Mouse (Mus musculus) embryonic facial prominence, embryonic 15.5 days (tissue): Measurements from ENCODE around the gene Zgpat. TPM values are rescaled to one million over a fixed set of nuclear protein-coding genes. Genes with fewer than 3 reads are reported as not detected.
A peak's percentile ranks its signal among the peaks of the same experiment; 100 is the strongest.

ENCODE experiments used
- ATAC-seq: fragments of 200-750 bp; cut with Nextera tagmentation; 2 replicates; pipeline ENCODE4 v1.8.0; 2017; ENCODE audit warnings: low read depth, moderate TSS enrichment; ENCODE audit not compliant: insufficient number of reproducible peaks, low FRiP score, low TSS enrichment
- H3K27ac ChIP-seq: fragments of 300-500 bp; sonication (generic); replicated peaks from 2 replicates; pipeline ENCODE4 v1.5.1; 2015; ENCODE audit warnings: mild to moderate bottlenecking, inconsistent platforms
- H3K27me3 ChIP-seq: fragments of 300-500 bp; sonication (generic); 2 replicates; pipeline ENCODE4 v1.6.1; 2015; ENCODE audit warnings: inconsistent platforms
- H3K36me3 ChIP-seq: fragments of 300-500 bp; sonication (generic); 2 replicates; pipeline ENCODE4 v1.6.1; 2015; ENCODE audit warnings: mild to moderate bottlenecking, inconsistent platforms
- H3K4me1 ChIP-seq: fragments of 300-500 bp; sonication (generic); 2 replicates; pipeline ENCODE4 v1.6.1; 2015; ENCODE audit warnings: inconsistent platforms
- H3K4me2 ChIP-seq: fragments of 300-500 bp; sonication (generic); replicated peaks from 2 replicates; pipeline ENCODE4 v1.6.1; 2015; ENCODE audit warnings: mild to moderate bottlenecking, inconsistent platforms
- H3K4me3 ChIP-seq: fragments of 300-500 bp; sonication (generic); replicated peaks from 2 replicates; pipeline ENCODE4 v1.5.1; 2015; ENCODE audit warnings: mild to moderate bottlenecking, inconsistent platforms
- H3K9ac ChIP-seq: fragments of 300-500 bp; sonication (generic); 2 replicates; pipeline ENCODE4 v1.6.1; 2015; ENCODE audit warnings: inconsistent platforms
- H3K9me3 ChIP-seq: fragments of 300-500 bp; sonication (generic); replicated peaks from 2 replicates; pipeline ENCODE4 v1.6.1; 2016; ENCODE audit warnings: inconsistent platforms
- WGBS: fragments of 180-500 bp; shearing (Covaris S2); methylation state at CpG from one replicate; pipeline ENCODE4 v1.1.7; 2015; 5-methylcytosine and 5-hydroxymethylcytosine counted together
- polyA plus RNA-seq: library from polyadenylated mRNA; unstranded; fragments of >200 nt; fragmentation: Nextera tagmentation; extraction: Ambion mirVana; gene quantifications from 2 replicates; pipeline ENCODE4 v1.2.1, GENCODE M21; 2015

Gene Zgpat
- polyA plus RNA-seq, 1 experiment from 2014 or later: 44.3 TPM

GRCm38 (mm10) chr2:181364487-181364859 is 255 bp upstream of the Zgpat start:
- ATAC-seq: no peak
- Histone ChIP-seq H3K4me2 (peak overlapping the region; percentile 84), H3K9me3 (no peaks in the 10 kb centered on the region), H3K9ac (peak overlapping the region; percentile 91), H3K27me3 (no peaks in the 10 kb centered on the region), H3K4me1 (peaks cover 33% of the 10 kb centered on the region), H3K4me3 (peak overlapping the region; percentile 90), H3K36me3 (peaks cover 36% of the 10 kb centered on the region), H3K27ac (peak overlapping the region; percentile 93; the same call in 1 of the 2 replicates)
- 8% methylated on average over 14 of the region's 14 CpGs for WGBS

GRCm38 (mm10) chr2:181365655-181366075 is 937 bp downstream of the Zgpat start:
- H3K27ac ChIP-seq: peak overlapping the region; percentile 93
- H3K9ac ChIP-seq: peak overlapping the region; percentile 91
- WGBS: 0% methylated on average over 20 of the region's 20 CpGs
- peaks cover 33% of the 10 kb centered on the region for H3K4me1 ChIP-seq
- H3K27me3 ChIP-seq: no peaks in the 10 kb centered on the region
- H3K4me3 ChIP-seq: peak overlapping the region; percentile 90
- peak; percentile 65 for ATAC-seq
- peaks cover 35% of the 10 kb centered on the region for H3K36me3 ChIP-seq
- no peaks in the 10 kb centered on the region for H3K9me3 ChIP-seq
- H3K4me2 ChIP-seq: peak overlapping the region; percentile 84

- Histone ChIP-seq H3K27ac (no peak overlapping the region), H3K9ac (no peak overlapping the region), H3K27me3 (no peaks in the 10 kb centered on the region), H3K36me3 (peaks cover 22% of the 10 kb centered on the region), H3K4me2 (no peak overlapping the region), H3K9me3 (no peaks in the 10 kb centered on the region), H3K4me3 (no peak overlapping the region), H3K4me1 (peaks cover 22% of the 10 kb centered on the region)
- WGBS: 96% methylated on average over 5 of the region's 5 CpGs
- ATAC-seq: no peak
Measured at GRCm38 (mm10) chr2:181370001-181370400, 5.3 kb downstream of the Zgpat start.

- peaks cover 32% of the 10 kb centered on the region for H3K36me3 ChIP-seq
- H3K27me3 ChIP-seq: no peaks in the 10 kb centered on the region
- no peaks in the 10 kb centered on the region for H3K9me3 ChIP-seq
- H3K4me3 ChIP-seq: no peak overlapping the region
- H3K4me1 ChIP-seq: no peaks in the 10 kb centered on the region
- no peak overlapping the region for H3K9ac ChIP-seq
- ATAC-seq: no peak
- no peak overlapping the region for H3K27ac ChIP-seq
- 92% methylated on average over 2 of the region's 2 CpGs for WGBS
- no peak overlapping the region for H3K4me2 ChIP-seq
Measured at GRCm38 (mm10) chr2:181375787-181376186, 11.1 kb downstream of the Zgpat start.

- 71% methylated on average over 2 of the region's 2 CpGs for WGBS
- Histone ChIP-seq H3K4me3 (no peak overlapping the region), H3K4me1 (no peaks in the 10 kb centered on the region), H3K27ac (no peak overlapping the region), H3K4me2 (no peak overlapping the region), H3K9me3 (no peaks in the 10 kb centered on the region), H3K27me3 (no peaks in the 10 kb centered on the region), H3K36me3 (peaks cover 39% of the 10 kb centered on the region), H3K9ac (no peak overlapping the region)
- ATAC-seq: no peak
Measured at GRCm38 (mm10) chr2:181377230-181377629, 12.5 kb downstream of the Zgpat start.

- peaks cover 54% of the 10 kb centered on the region for H3K36me3 ChIP-seq
- WGBS: 88% methylated on average over 5 of the region's 5 CpGs
- H3K27me3 ChIP-seq: no peaks in the 10 kb centered on the region
- H3K4me1 ChIP-seq: no peaks in the 10 kb centered on the region
- H3K4me2 ChIP-seq: no peak overlapping the region
- H3K4me3 ChIP-seq: no peak overlapping the region
- H3K9me3 ChIP-seq: no peaks in the 10 kb centered on the region
- no peak for ATAC-seq
- no peak overlapping the region for H3K27ac ChIP-seq
- no peak overlapping the region for H3K9ac ChIP-seq
Measured at GRCm38 (mm10) chr2:181378701-181379100, 14.0 kb downstream of the Zgpat start.

GRCm38 (mm10) chr2:181379778-181380177 is 15.1 kb downstream of the Zgpat start, which contains the start of gene Lime1:
Gene Lime1 (plus strand): TSS chr2:181380078.
- WGBS: 94% methylated on average over 12 of the region's 12 CpGs
- Histone ChIP-seq H3K27me3 (no peaks in the 10 kb centered on the region), H3K27ac (no peak within 1 kb of the TSS), H3K4me3 (no peak within 1 kb of the TSS), H3K36me3 (peaks cover 59% of the 10 kb centered on the region), H3K9me3 (no peaks in the 10 kb centered on the region), H3K4me1 (no peaks in the 10 kb centered on the region), H3K4me2 (no peak within 1 kb of the TSS), H3K9ac (no peak within 1 kb of the TSS)
- ATAC-seq: no peak

- WGBS: 76% methylated on average over 5 of the region's 5 CpGs
- H3K4me2 ChIP-seq: no peak overlapping the region
- no peak overlapping the region for H3K27ac ChIP-seq
- H3K4me1 ChIP-seq: no peaks in the 10 kb centered on the region
- no peak overlapping the region for H3K4me3 ChIP-seq
- ATAC-seq: no peak
- H3K36me3 ChIP-seq: peaks cover 59% of the 10 kb centered on the region
- no peaks in the 10 kb centered on the region for H3K9me3 ChIP-seq
- H3K9ac ChIP-seq: no peak overlapping the region
- H3K27me3 ChIP-seq: no peaks in the 10 kb centered on the region
Measured at GRCm38 (mm10) chr2:181380251-181380650, 15.5 kb downstream of the Zgpat start.

GRCm38 (mm10) chr2:181381107-181381506 is 16.4 kb downstream of the Zgpat start:
- H3K4me2 ChIP-seq: no peak overlapping the region
- H3K4me3 ChIP-seq: no peak overlapping the region
- ATAC-seq: no peak
- peaks cover 59% of the 10 kb centered on the region for H3K36me3 ChIP-seq
- WGBS: 89% methylated on average over 5 of the region's 5 CpGs
- no peaks in the 10 kb centered on the region for H3K4me1 ChIP-seq
- H3K27me3 ChIP-seq: no peaks in the 10 kb centered on the region
- no peak overlapping the region for H3K9ac ChIP-seq
- no peaks in the 10 kb centered on the region for H3K9me3 ChIP-seq
- H3K27ac ChIP-seq: no peak overlapping the region

GRCm38 (mm10) chr2:181381631-181382306 is 17.0 kb downstream of the Zgpat start:
- H3K36me3 ChIP-seq: peaks cover 64% of the 10 kb centered on the region
- H3K9me3 ChIP-seq: no peaks in the 10 kb centered on the region
- no peak overlapping the region for H3K4me3 ChIP-seq
- WGBS: 87% methylated on average over 6 of the region's 6 CpGs
- no peaks in the 10 kb centered on the region for H3K4me1 ChIP-seq
- no peak overlapping the region for H3K9ac ChIP-seq
- no peak for ATAC-seq
- H3K27me3 ChIP-seq: no peaks in the 10 kb centered on the region
- no peak overlapping the region for H3K4me2 ChIP-seq
- H3K27ac ChIP-seq: no peak overlapping the region

- H3K9me3 ChIP-seq: no peaks in the 10 kb centered on the region
- H3K27me3 ChIP-seq: no peaks in the 10 kb centered on the region
- no peak for ATAC-seq
- H3K4me1 ChIP-seq: no peaks in the 10 kb centered on the region
- peaks cover 56% of the 10 kb centered on the region for H3K36me3 ChIP-seq
- no peak overlapping the region for H3K4me2 ChIP-seq
- WGBS: 77% methylated on average over 7 of the region's 7 CpGs
- H3K27ac ChIP-seq: no peak overlapping the region
- H3K4me3 ChIP-seq: no peak overlapping the region
- no peak overlapping the region for H3K9ac ChIP-seq
Measured at GRCm38 (mm10) chr2:181384463-181384862, 19.7 kb downstream of the Zgpat start.

GRCm38 (mm10) chr2:181384919-181385391 is 20.2 kb downstream of the Zgpat start:
- 62% methylated on average over 4 of the region's 4 CpGs for WGBS
- Histone ChIP-seq H3K9me3 (no peaks in the 10 kb centered on the region), H3K27me3 (no peaks in the 10 kb centered on the region), H3K36me3 (peaks cover 52% of the 10 kb centered on the region), H3K4me1 (no peaks in the 10 kb centered on the region), H3K27ac (no peak overlapping the region), H3K4me3 (no peak overlapping the region), H3K4me2 (no peak overlapping the region), H3K9ac (no peak overlapping the region)
- ATAC-seq: 0 out of 2 replicates have a peak, but pooled peaks have one; percentile 11
